Mouse (Mus musculus) bone marrow macrophage, adult 2 months (primary cell): ENCODE data around the gene Prdx1.

Source experiments
- CTCF ChIP-seq: IDR thresholded peaks from 2 replicates; pipeline ENCODE4 v1.5.1; 2012; ENCODE audit warnings: low read depth, mild to moderate bottlenecking, low read length, moderate library complexity
- POLR2A ChIP-seq: IDR thresholded peaks from 2 replicates; pipeline ENCODE4 v1.6.1; 2012; ENCODE audit warnings: mild to moderate bottlenecking, low read depth, low read length, borderline replicate concordance

- TF ChIP-seq CTCF: no peak
- TF ChIP-seq POLR2A: no peak
Measured at GRCm38 (mm10) chr4:116721098-116721628, 35.8 kb downstream of the Prdx1 start.
